Mouse (Mus musculus): ENCODE results near the gene Pnpla1. TPM values are rescaled to one million over a fixed set of nuclear protein-coding genes. Genes with fewer than 3 reads are reported as not detected.

Gene Pnpla1
- polyA plus RNA-seq, 2 experiments: 2.7 to 4.5 TPM

- Histone ChIP-seq H3K4me2 (replicated peaks; ENCODE audit: low read depth, low read length, severe bottlenecking) (no peak overlapping the region), H3K9ac (ENCODE audit: low read depth, low read length, severe bottlenecking) (no peak overlapping the region), H3K4me3 (replicated peaks; ENCODE audit: low read length) (no peak overlapping the region), H3K36me3 (ENCODE audit: control insufficient read depth, insufficient read depth, low read length) (no peaks in the 10 kb centered on the region), H3K9me3 (ENCODE audit: control insufficient read depth, low read length) (no peaks in the 10 kb centered on the region), H3K4me1 (ENCODE audit: control insufficient read depth, insufficient read depth, low read length) (0 out of 2 replicates have a peak, but pooled peaks cover 3% of the 10 kb centered on the region), H3K27ac (replicated peaks; ENCODE audit: low read depth, low read length) (no peak overlapping the region), H3K27me3 (ENCODE audit: control insufficient read depth, insufficient read depth, low read length) (no peaks in the 10 kb centered on the region)
- no peak for TF ChIP-seq POLR2A (IDR thresholded peaks at IDR 0.05; ENCODE audit: borderline replicate concordance, extremely low read depth, insufficient read depth, insufficient read length)
- DNase-seq (ENCODE audit: low spot score) (peak; percentile 19), ATAC-seq (ENCODE audit: low FRiP score, low read depth) (0 out of 2 replicates have a peak, but pooled peaks have one; percentile 27)
- 2% methylated on average over 12 of the region's 12 CpGs for WGBS
These were observed 24.1 kb downstream of the Pnpla1 start for GRCm38 (mm10) chr17:28882316-28882715.

- Histone ChIP-seq H3K4me1 (ENCODE audit: control insufficient read depth, insufficient read depth, low read length) (0 out of 2 replicates have a peak, but pooled peaks cover 3% of the 10 kb centered on the region), H3K9ac (ENCODE audit: low read depth, low read length, severe bottlenecking) (no peak overlapping the region), H3K27ac (replicated peaks; ENCODE audit: low read depth, low read length) (no peak overlapping the region), H3K4me2 (replicated peaks; ENCODE audit: low read depth, low read length, severe bottlenecking) (no peak overlapping the region), H3K36me3 (ENCODE audit: control insufficient read depth, insufficient read depth, low read length) (no peaks in the 10 kb centered on the region), H3K4me3 (replicated peaks; ENCODE audit: low read length) (no peak overlapping the region), H3K27me3 (ENCODE audit: control insufficient read depth, insufficient read depth, low read length) (no peaks in the 10 kb centered on the region), H3K9me3 (ENCODE audit: control insufficient read depth, low read length) (no peaks in the 10 kb centered on the region)
- ATAC-seq (ENCODE audit: low FRiP score, low read depth) (no peak), DNase-seq (ENCODE audit: low spot score) (no peak)
- WGBS: 56% methylated on average over 8 of the region's 8 CpGs
- TF ChIP-seq POLR2A (IDR thresholded peaks at IDR 0.05; ENCODE audit: borderline replicate concordance, extremely low read depth, insufficient read depth, insufficient read length): no peak
These were observed 24.6 kb downstream of the Pnpla1 start for GRCm38 (mm10) chr17:28882810-28883209.

GRCm38 (mm10) chr17:28883941-28884516 lies 25.8 kb downstream of the Pnpla1 start:
- H3K36me3 ChIP-seq (ENCODE audit: control insufficient read depth, insufficient read depth, low read length): no peaks in the 10 kb centered on the region
- 63% methylated on average over 10 of the region's 10 CpGs for WGBS
- no peak for TF ChIP-seq POLR2A (IDR thresholded peaks at IDR 0.05; ENCODE audit: borderline replicate concordance, extremely low read depth, insufficient read depth, insufficient read length)
- H3K9me3 ChIP-seq (ENCODE audit: control insufficient read depth, low read length): no peaks in the 10 kb centered on the region
- no peak overlapping the region for H3K9ac ChIP-seq (ENCODE audit: low read depth, low read length, severe bottlenecking)
- H3K4me3 ChIP-seq (replicated peaks; ENCODE audit: low read length): no peak overlapping the region
- no peak overlapping the region for H3K4me2 ChIP-seq (replicated peaks; ENCODE audit: low read depth, low read length, severe bottlenecking)
- H3K27me3 ChIP-seq (ENCODE audit: control insufficient read depth, insufficient read depth, low read length): no peaks in the 10 kb centered on the region
- ATAC-seq (ENCODE audit: low FRiP score, low read depth) (no peak), DNase-seq (ENCODE audit: low spot score) (no peak)
- H3K4me1 ChIP-seq (ENCODE audit: control insufficient read depth, insufficient read depth, low read length): 0 out of 2 replicates have a peak, but pooled peaks cover 3% of the 10 kb centered on the region
- H3K27ac ChIP-seq (replicated peaks; ENCODE audit: low read depth, low read length): no peak overlapping the region

- Histone ChIP-seq H3K27me3 (ENCODE audit: control insufficient read depth, insufficient read depth, low read length) (no peaks in the 10 kb centered on the region), H3K4me1 (ENCODE audit: control insufficient read depth, insufficient read depth, low read length) (no peaks in the 10 kb centered on the region), H3K9ac (ENCODE audit: low read depth, low read length, severe bottlenecking) (no peak overlapping the region), H3K27ac (replicated peaks; ENCODE audit: low read depth, low read length) (no peak overlapping the region), H3K4me3 (replicated peaks; ENCODE audit: low read length) (no peak overlapping the region), H3K9me3 (ENCODE audit: control insufficient read depth, low read length) (no peaks in the 10 kb centered on the region), H3K4me2 (replicated peaks; ENCODE audit: low read depth, low read length, severe bottlenecking) (no peak overlapping the region), H3K36me3 (ENCODE audit: control insufficient read depth, insufficient read depth, low read length) (no peaks in the 10 kb centered on the region)
- ATAC-seq (ENCODE audit: low FRiP score, low read depth) (no peak), DNase-seq (ENCODE audit: low spot score) (no peak)
- 86% methylated on average over 8 of the region's 8 CpGs for WGBS
- no peak for TF ChIP-seq POLR2A (IDR thresholded peaks at IDR 0.05; ENCODE audit: borderline replicate concordance, extremely low read depth, insufficient read depth, insufficient read length)
These were observed 27.0 kb downstream of the Pnpla1 start for GRCm38 (mm10) chr17:28885231-28885630.

GRCm38 (mm10) chr17:28886266-28886665 lies 28.1 kb downstream of the Pnpla1 start:
- no peak overlapping the region for H3K4me3 ChIP-seq (replicated peaks; ENCODE audit: low read length)
- 82% methylated on average over 8 of the region's 8 CpGs for WGBS
- H3K9ac ChIP-seq (ENCODE audit: low read depth, low read length, severe bottlenecking): no peak overlapping the region
- ATAC-seq (ENCODE audit: low FRiP score, low read depth) (no peak), DNase-seq (ENCODE audit: low spot score) (no peak)
- H3K27ac ChIP-seq (replicated peaks; ENCODE audit: low read depth, low read length): no peak overlapping the region
- no peak overlapping the region for H3K4me2 ChIP-seq (replicated peaks; ENCODE audit: low read depth, low read length, severe bottlenecking)
- H3K9me3 ChIP-seq (ENCODE audit: control insufficient read depth, low read length): no peaks in the 10 kb centered on the region
- no peak for TF ChIP-seq POLR2A (IDR thresholded peaks at IDR 0.05; ENCODE audit: borderline replicate concordance, extremely low read depth, insufficient read depth, insufficient read length)
- H3K27me3 ChIP-seq (ENCODE audit: control insufficient read depth, insufficient read depth, low read length): no peaks in the 10 kb centered on the region
- no peaks in the 10 kb centered on the region for H3K4me1 ChIP-seq (ENCODE audit: control insufficient read depth, insufficient read depth, low read length)
- H3K36me3 ChIP-seq (ENCODE audit: control insufficient read depth, insufficient read depth, low read length): no peaks in the 10 kb centered on the region

Measured in limb, embryonic 14.5 days (tissue).